17 mouse cellular contexts compared by ENCODE assay signal in the genomic region with DNA sequence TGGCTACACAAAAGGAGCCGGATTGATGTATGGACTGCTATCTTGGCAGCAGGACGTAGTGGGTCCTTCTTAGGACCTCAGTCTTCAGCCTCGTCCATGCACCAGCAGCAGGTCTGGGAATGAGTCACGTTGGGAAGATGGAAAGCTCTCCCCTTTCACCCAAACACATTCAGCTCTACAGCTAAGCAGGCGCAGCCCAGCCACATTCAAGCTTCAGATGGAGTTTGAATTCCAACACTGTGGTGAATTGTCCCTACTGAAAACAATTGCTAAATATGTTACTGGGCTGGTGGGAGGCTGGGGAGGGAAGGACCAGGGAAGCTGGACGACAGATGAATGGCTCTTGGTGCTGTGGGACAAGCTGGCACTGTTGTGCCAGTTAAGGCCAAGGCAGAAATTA. TPM values are rescaled to one million over a fixed set of nuclear protein-coding genes. Genes with fewer than 3 reads are reported as not detected.
DNase-seq lines count a peak whose midpoint lies in the region; ATAC-seq and TF ChIP-seq lines count a peak whose summit lies in the region.
"Had no signal": no experiment of that assay in that cellular context is flagged by ENCODE, and none has a peak within 500 bp of the region (broad histone marks: within the 10 kb centered on the region; RNA-seq: fewer than 3 reads in every experiment).

No protein-coding gene starts in this region.

- TF ChIP-seq CTCF in stomach, postnatal 0 days (IDR thresholded peaks at IDR 0.05; ENCODE audit: low read depth), result no peak

- H3K4me2 ChIP-seq in intestine, embryonic 16.5 days (ENCODE audit: low read depth, low read length), result no peak overlapping the region
- H3K4me2 ChIP-seq in intestine, embryonic 15.5 days (replicated peaks), result no peak overlapping the region
- peak overlapping the region; percentile 79 for H3K4me2 ChIP-seq in liver, embryonic 12.5 days
- H3K4me2 ChIP-seq in stomach, postnatal 0 days (replicated peaks; ENCODE audit: low read depth), result no peak overlapping the region
- H3K4me2 ChIP-seq: limb, embryonic 15.5 days had no signal

- no peak for TF ChIP-seq EP300 in stomach, postnatal 0 days (optimal IDR thresholded peaks at IDR 0.05)

- no peaks in the 10 kb centered on the region for H3K9me3 ChIP-seq in intestine, embryonic 16.5 days (ENCODE audit: control insufficient read depth, low read length)
- H3K9me3 ChIP-seq in intestine, embryonic 15.5 days, result no peaks in the 10 kb centered on the region
- no peaks in the 10 kb centered on the region for H3K9me3 ChIP-seq in liver, embryonic 12.5 days (replicated peaks)
- H3K9me3 ChIP-seq in stomach, postnatal 0 days (ENCODE audit: control insufficient read depth, low read length), result no peaks in the 10 kb centered on the region
- H3K9me3 ChIP-seq: hindbrain, embryonic 10.5 days; limb, embryonic 15.5 days had no signal

- WGBS in intestine, embryonic 16.5 days, result 80% methylated on average over 6 of the region's 6 CpGs
- 74% methylated on average over 6 of the region's 6 CpGs for WGBS in intestine, embryonic 15.5 days
- 82% methylated on average over 6 of the region's 6 CpGs for WGBS in liver, embryonic 12.5 days (ENCODE audit: insufficient replicate concordance)
- 55% methylated on average over 6 of the region's 6 CpGs for WGBS in stomach, postnatal 0 days

- no peak overlapping the region for H3K4me3 ChIP-seq in intestine, embryonic 16.5 days (ENCODE audit: low read length)
- H3K4me3 ChIP-seq in intestine, embryonic 15.5 days (replicated peaks), result no peak overlapping the region
- H3K4me3 ChIP-seq in liver, embryonic 12.5 days, result peak overlapping the region; percentile 74
- no peak overlapping the region for H3K4me3 ChIP-seq in stomach, postnatal 0 days (ENCODE audit: low read depth, low read length)
- H3K4me3 ChIP-seq: hindbrain, embryonic 10.5 days; limb, embryonic 15.5 days had no signal

- H3K4me1 ChIP-seq in intestine, embryonic 16.5 days (ENCODE audit: control insufficient read depth, insufficient read depth, low read length), result peaks cover 36% of the 10 kb centered on the region
- H3K4me1 ChIP-seq in intestine, embryonic 15.5 days (replicated peaks), result peaks cover 11% of the 10 kb centered on the region
- peaks cover 84% of the 10 kb centered on the region for H3K4me1 ChIP-seq in liver, embryonic 12.5 days
- 0 out of 2 replicates have a peak, but pooled peaks cover 2% of the 10 kb centered on the region for H3K4me1 ChIP-seq in stomach, postnatal 0 days (replicated peaks; ENCODE audit: control insufficient read depth, insufficient read depth)

- ATAC-seq in frontal cortex, adult (ENCODE audit: low TSS enrichment), result peak; percentile 11; the same call in 1 of the 2 replicates
- ATAC-seq in intestine, embryonic 16.5 days, result no peak
- ATAC-seq in intestine, embryonic 15.5 days, result no peak
- ATAC-seq in liver, embryonic 12.5 days, result no peak
- no peak for ATAC-seq in stomach, postnatal 0 days (ENCODE audit: low FRiP score, low TSS enrichment)
- ATAC-seq: forebrain, embryonic 14.5 days; midbrain, embryonic 16.5 days had no signal

- DNase-seq in frontal cortex, adult 2 months (ENCODE audit: extremely low spot score in 1 of 2, low spot score in 1 of 2), result no peak
- no peak for DNase-seq in stomach, postnatal 0 days (ENCODE audit: low spot score)
- no peak for DNase-seq in thymus, postnatal 25 days
- DNase-seq: adrenal gland, postnatal 25 days; cerebellum, postnatal 14 days; embryo, embryonic 11 days; layer of hippocampus, postnatal 36 days; lung, postnatal 10 days; thymus, postnatal 36 days had no signal

- peak overlapping the region; percentile 20; the same call in 1 of the 2 replicates for H3K27ac ChIP-seq in intestine, embryonic 16.5 days (ENCODE audit: low read length)
- H3K27ac ChIP-seq in intestine, embryonic 15.5 days, result no peak overlapping the region
- peak overlapping the region; percentile 100 for H3K27ac ChIP-seq in liver, embryonic 12.5 days
- H3K27ac ChIP-seq in stomach, postnatal 0 days (replicated peaks), result peak overlapping the region; percentile 93
- H3K27ac ChIP-seq: hindbrain, embryonic 10.5 days; limb, embryonic 15.5 days had no signal

- no peaks in the 10 kb centered on the region for H3K27me3 ChIP-seq in intestine, embryonic 16.5 days (replicated peaks; ENCODE audit: control insufficient read depth, insufficient read depth, low read length)
- H3K27me3 ChIP-seq in intestine, embryonic 15.5 days (replicated peaks), result no peaks in the 10 kb centered on the region
- no peaks in the 10 kb centered on the region for H3K27me3 ChIP-seq in liver, embryonic 12.5 days (replicated peaks)
- H3K27me3 ChIP-seq in stomach, postnatal 0 days (ENCODE audit: control insufficient read depth, insufficient read depth, low read length), result no peaks in the 10 kb centered on the region
- H3K27me3 ChIP-seq: limb, embryonic 15.5 days had no signal

- H3K36me3 ChIP-seq in intestine, embryonic 16.5 days (ENCODE audit: control insufficient read depth, insufficient read depth, low read length), result no peaks in the 10 kb centered on the region
- H3K36me3 ChIP-seq in intestine, embryonic 15.5 days, result no peaks in the 10 kb centered on the region
- H3K36me3 ChIP-seq in liver, embryonic 12.5 days, result peaks cover 50% of the 10 kb centered on the region
- no peaks in the 10 kb centered on the region for H3K36me3 ChIP-seq in stomach, postnatal 0 days (ENCODE audit: control insufficient read depth, insufficient read depth, low read length)
- H3K36me3 ChIP-seq: hindbrain, embryonic 10.5 days; limb, embryonic 15.5 days had no signal

- H3K9ac ChIP-seq in intestine, embryonic 16.5 days (ENCODE audit: low read depth, low read length), result no peak overlapping the region
- no peak overlapping the region for H3K9ac ChIP-seq in intestine, embryonic 15.5 days
- peak overlapping the region; percentile 82; the same call in 1 of the 2 replicates for H3K9ac ChIP-seq in liver, embryonic 12.5 days
- H3K9ac ChIP-seq in stomach, postnatal 0 days (ENCODE audit: low read length), result no peak overlapping the region
- H3K9ac ChIP-seq: limb, embryonic 15.5 days had no signal

RNA-seq across cellular contexts. Expression of gene Mgst3, which starts 5.1 kb away (rescaled TPM):
- 261 and 283 TPM in 2 replicates for polyA plus RNA-seq in frontal cortex, adult 2 months (2012; rRNA removed)
- 379 and 381 TPM in 2 replicates for polyA plus RNA-seq in intestine, embryonic 16.5 days (2015; fragmentation: Nextera tagmentation; extraction: Ambion mirVana)
- 247 and 298 TPM in 2 replicates for polyA plus RNA-seq in intestine, embryonic 15.5 days (2015; fragmentation: Nextera tagmentation; extraction: Ambion mirVana)
- 388 and 396 TPM in 2 replicates for polyA plus RNA-seq in liver, embryonic 12.5 days (2016; fragmentation: Nextera tagmentation; extraction: Ambion mirVana)
- 991 and 1,037 TPM in 2 replicates for polyA plus RNA-seq in stomach, postnatal 0 days (2015; fragmentation: Nextera tagmentation; extraction: Ambion mirVana)

RNA-seq across cellular contexts. Expression of gene Aldh9a1, which starts 38.8 kb away (rescaled TPM):
- polyA plus RNA-seq in frontal cortex, adult 2 months (2012; rRNA removed), result 37.4 and 42.1 TPM in 2 replicates
- polyA plus RNA-seq in intestine, embryonic 16.5 days (2015; fragmentation: Nextera tagmentation; extraction: Ambion mirVana), result 204 and 245 TPM in 2 replicates
- polyA plus RNA-seq in intestine, embryonic 15.5 days (2015; fragmentation: Nextera tagmentation; extraction: Ambion mirVana), result 133 and 156 TPM in 2 replicates
- polyA plus RNA-seq in liver, embryonic 12.5 days (2016; fragmentation: Nextera tagmentation; extraction: Ambion mirVana), result 94.4 and 99.5 TPM in 2 replicates
- 70.7 and 74.7 TPM in 2 replicates for polyA plus RNA-seq in stomach, postnatal 0 days (2015; fragmentation: Nextera tagmentation; extraction: Ambion mirVana)
